Mouse (Mus musculus) monocyte, adult 2 months (primary cell): ENCODE results near the gene Sult2b1.

ENCODE experiments used
- DNase-seq, 2 experiments: peaks; one replicate each; pipeline ENCODE4 v3.0.0; 2022; ENCODE audit warnings: low spot score in 2 of 2, low read depth in 1 of 2

Sult2b1 gene

GRCm38 (mm10) chr7:45713396-45713795 is 71.1 kb downstream of the Sult2b1 start:
- DNase-seq = no peak

- DNase-seq = no peak
Measured at GRCm38 (mm10) chr7:45712022-45712757, 72.3 kb downstream of the Sult2b1 start.

GRCm38 (mm10) chr7:45711316-45712021 is 73.0 kb downstream of the Sult2b1 start:
- no peak for DNase-seq

- no peak for DNase-seq
Measured at GRCm38 (mm10) chr7:45710477-45711191, 73.8 kb downstream of the Sult2b1 start.

- no peak for DNase-seq
Measured at GRCm38 (mm10) chr7:45709677-45710355, 74.7 kb downstream of the Sult2b1 start.

- no peak for DNase-seq
Measured at GRCm38 (mm10) chr7:45709036-45709435, 75.4 kb downstream of the Sult2b1 start.

- no peak for DNase-seq
Measured at GRCm38 (mm10) chr7:45708221-45708761, 76.2 kb downstream of the Sult2b1 start.

GRCm38 (mm10) chr7:45707375-45707967 is 77.0 kb downstream of the Sult2b1 start:
- peak; percentile 92 to 97 for DNase-seq

GRCm38 (mm10) chr7:45706721-45707241 is 77.7 kb downstream of the Sult2b1 start:
- DNase-seq = peak in 1 of 2 experiments; percentile 73

- no peak for DNase-seq
Measured at GRCm38 (mm10) chr7:45705873-45706281, 78.6 kb downstream of the Sult2b1 start.

- no peak for DNase-seq
Measured at GRCm38 (mm10) chr7:45705443-45705864, 79.0 kb downstream of the Sult2b1 start.

- peak; percentile 96 to 98 for DNase-seq
Measured at GRCm38 (mm10) chr7:45704730-45705442, 79.6 kb downstream of the Sult2b1 start, which contains the start of gene Dbp. Gene Dbp (plus strand): TSS chr7:45705088.

GRCm38 (mm10) chr7:45704046-45704559 is 80.4 kb downstream of the Sult2b1 start:
- peak in 1 of 2 experiments; percentile 37 for DNase-seq

GRCm38 (mm10) chr7:45703521-45704033 is 80.9 kb downstream of the Sult2b1 start:
- no peak for DNase-seq

- no peak for DNase-seq
Measured at GRCm38 (mm10) chr7:45702809-45703520, 81.5 kb downstream of the Sult2b1 start.

- DNase-seq = no peak
Measured at GRCm38 (mm10) chr7:45702316-45702715, 82.2 kb downstream of the Sult2b1 start.

- no peak for DNase-seq
Measured at GRCm38 (mm10) chr7:45701607-45702006, 82.9 kb downstream of the Sult2b1 start.

- no peak for DNase-seq
Measured at GRCm38 (mm10) chr7:45701072-45701471, 83.4 kb downstream of the Sult2b1 start.
